Mouse (Mus musculus) megakaryocyte, embryonic 14.5 days (primary cell): ENCODE data around the gene Dag1. TPM values are rescaled to one million over a fixed set of nuclear protein-coding genes. Genes with fewer than 3 reads are reported as not detected.
A peak's percentile ranks its signal among the peaks of the same experiment; 100 is the strongest.
"Not testable (repeated sequence)": the region's sequence is repeated elsewhere in the genome, so short reads cannot be mapped to it uniquely, and the experiment has no call there.

Source experiments
- H3K27me3 ChIP-seq: replicated peaks from 2 replicates; pipeline ENCODE3; 2012; ENCODE audit warnings: inconsistent platforms
- H3K36me3 ChIP-seq: replicated peaks from 2 replicates; pipeline ENCODE3; 2012; ENCODE audit warnings: low read length, inconsistent platforms, mixed read lengths
- H3K4me1 ChIP-seq: 2 replicates; pipeline ENCODE4 v1.6.1; 2012; ENCODE audit warnings: inconsistent platforms
- H3K4me3 ChIP-seq: replicated peaks from 2 replicates; pipeline ENCODE3; 2012; ENCODE audit warnings: moderate library complexity, mild to moderate bottlenecking, inconsistent platforms
- H3K9me3 ChIP-seq: 2 replicates; pipeline ENCODE4 v1.6.1; 2012; ENCODE audit warnings: inconsistent platforms
- FLI1 ChIP-seq: IDR thresholded peaks from 2 replicates; pipeline ENCODE4 v1.6.1; 2012; ENCODE audit warnings: low read length, inconsistent platforms, mixed read lengths
- GATA1 ChIP-seq: IDR thresholded peaks from 3 replicates; pipeline ENCODE4 v1.6.1; 2012; ENCODE audit warnings: mixed read lengths, low read length, inconsistent platforms, borderline replicate concordance
- polyA plus RNA-seq: library from polyadenylated mRNA; stranded (reverse); fragments of >175 nt; gene quantifications from 2 replicates; pipeline ENCODE4 v1.2.3, GENCODE M21; 2012; ENCODE audit warnings: low replicate concordance; ENCODE audit not compliant: insufficient read depth

Gene Dag1
- polyA plus RNA-seq, 1 experiment = 10.0 TPM

- peaks cover 20% of the 10 kb centered on the region for H3K4me1 ChIP-seq
- H3K4me3 ChIP-seq = no peak within 1 kb of the TSS
- peaks cover 15% of the 10 kb centered on the region for H3K36me3 ChIP-seq
- TF ChIP-seq FLI1 (no peak), GATA1 (no peak)
- peaks cover 2% of the 10 kb centered on the region for H3K27me3 ChIP-seq
- no peaks in the 10 kb centered on the region for H3K9me3 ChIP-seq
Measured at GRCm38 (mm10) chr9:108296453-108297355, 32.9 kb upstream of the Dag1 start, which contains the start of gene Amt. Amt (plus strand) TSS chr9:108296853.

- H3K36me3 ChIP-seq = no peaks in the 10 kb centered on the region
- H3K9me3 ChIP-seq = no peaks in the 10 kb centered on the region
- H3K27me3 ChIP-seq = peaks cover under 1% of the 10 kb centered on the region
- H3K4me3 ChIP-seq = peak overlapping the region; percentile 94
- H3K4me1 ChIP-seq = peaks cover 27% of the 10 kb centered on the region
- TF ChIP-seq GATA1 (no peak), FLI1 (no peak)
Measured at GRCm38 (mm10) chr9:108290773-108291172, 27.0 kb upstream of the Dag1 start.

- Histone ChIP-seq H3K27me3 (no peaks in the 10 kb centered on the region), H3K4me1 (peaks cover 27% of the 10 kb centered on the region), H3K4me3 (peak within 1 kb of the TSS; percentile 94), H3K36me3 (no peaks in the 10 kb centered on the region), H3K9me3 (no peaks in the 10 kb centered on the region)
- TF ChIP-seq GATA1 (peak; percentile 32; the same call in 1 of the 3 replicates), FLI1 (no peak)
Measured at GRCm38 (mm10) chr9:108290016-108290750, 26.4 kb upstream of the Dag1 start, which contains the start of gene Nicn1. Nicn1 (plus strand) TSS chr9:108290429.

GRCm38 (mm10) chr9:108289347-108289746, 25.6 kb upstream of the Dag1 start:
- Histone ChIP-seq H3K27me3 (no peaks in the 10 kb centered on the region), H3K4me3 (no peak overlapping the region)

GRCm38 (mm10) chr9:108287526-108288238, 23.9 kb upstream of the Dag1 start:
- H3K36me3 ChIP-seq, H3K9me3 ChIP-seq, H3K27me3 ChIP-seq, H3K4me3 ChIP-seq: not testable (repeated sequence)
- H3K4me1 ChIP-seq = peaks cover 24% of the 10 kb centered on the region

More at GRCm38 (mm10) chr9:108289347-108289746, 25.6 kb upstream of the Dag1 start:
- TF ChIP-seq FLI1 (no peak), GATA1 (no peak)
- no peaks in the 10 kb centered on the region for H3K9me3 ChIP-seq
- no peaks in the 10 kb centered on the region for H3K36me3 ChIP-seq
- peaks cover 29% of the 10 kb centered on the region for H3K4me1 ChIP-seq

DNA sequence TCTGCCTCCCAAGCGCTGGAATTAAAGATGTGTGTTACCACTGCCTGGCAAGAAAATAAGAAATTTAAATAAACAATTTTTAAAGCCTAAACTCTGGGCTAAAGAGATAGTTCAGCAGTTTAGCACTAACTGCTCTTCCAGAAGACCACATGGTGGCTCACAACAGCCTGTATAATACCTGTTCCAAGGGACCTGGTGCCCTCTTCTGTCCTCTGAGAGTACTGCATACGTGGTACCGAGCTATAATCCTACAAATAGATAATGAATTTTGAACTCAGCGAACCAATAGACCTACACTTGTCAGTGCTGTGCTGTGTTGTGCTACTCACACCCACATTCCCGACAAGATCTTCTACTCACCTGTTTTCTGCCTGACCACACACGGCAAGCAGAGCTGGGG, 20.7 kb upstream of the Dag1 start:
- H3K9me3 ChIP-seq = no peaks in the 10 kb centered on the region
- H3K36me3 ChIP-seq = no peaks in the 10 kb centered on the region
- peaks cover 20% of the 10 kb centered on the region for H3K4me1 ChIP-seq
- TF ChIP-seq GATA1 (no peak), FLI1 (no peak)
- peak overlapping the region; percentile 70 for H3K4me3 ChIP-seq
- H3K27me3 ChIP-seq = no peaks in the 10 kb centered on the region

GRCm38 (mm10) chr9:108280071-108280828, 16.5 kb upstream of the Dag1 start:
- Histone ChIP-seq H3K27me3 (peaks cover 7% of the 10 kb centered on the region), H3K9me3 (no peaks in the 10 kb centered on the region), H3K4me3 (peak overlapping the region; percentile 39), H3K36me3 (no peaks in the 10 kb centered on the region), H3K4me1 (peaks cover 25% of the 10 kb centered on the region)
- no peak for TF ChIP-seq FLI1
- TF ChIP-seq GATA1 = no peak

- Histone ChIP-seq H3K27me3 (peaks cover 18% of the 10 kb centered on the region), H3K36me3 (no peaks in the 10 kb centered on the region), H3K9me3 (no peaks in the 10 kb centered on the region), H3K4me3 (no peak overlapping the region), H3K4me1 (peaks cover 24% of the 10 kb centered on the region)
- TF ChIP-seq GATA1 (no peak), FLI1 (no peak)
Measured at GRCm38 (mm10) chr9:108278697-108279450, 15.1 kb upstream of the Dag1 start.
